Mouse (Mus musculus) myocyte (in vitro differentiated cells): ENCODE measurements at regions not wholly inside any gene's neighbourhood (a gene's known extent, or its start where the extent isn't known, plus 50 kb on each side); places are given as distances from the start of the nearest gene placed in this dataset.

ENCODE experiments used
- H3K27me3 ChIP-seq: one replicate; pipeline ENCODE4 v1.6.1; 2011; ENCODE audit not compliant: control insufficient read depth, insufficient read depth, insufficient read length
- H3K36me3 ChIP-seq: one replicate; pipeline ENCODE4 v1.6.1; 2011; ENCODE audit not compliant: control insufficient read depth, insufficient read depth
- H3K4me2 ChIP-seq: one replicate; pipeline ENCODE4 v1.6.1; 2011; ENCODE audit warnings: low read depth, control low read depth
- H3K4me3 ChIP-seq: one replicate; pipeline ENCODE4 v1.5.1; 2011; ENCODE audit warnings: mild to moderate bottlenecking, control low read depth, moderate library complexity
- H3K79me2 ChIP-seq: one replicate; pipeline ENCODE4 v1.6.1; 2011; ENCODE audit not compliant: control insufficient read depth, insufficient read depth
- H3ac ChIP-seq: one replicate; pipeline ENCODE4 v1.6.1; 2011; ENCODE audit not compliant: control insufficient read depth, insufficient read length
- CEBPB ChIP-seq: IDR thresholded peaks from 2 replicates; pipeline ENCODE4 v1.6.1; 2011; ENCODE audit warnings: mild to moderate bottlenecking, moderate library complexity; ENCODE audit not compliant: poor library complexity, insufficient read depth, severe bottlenecking
- E2F4 ChIP-seq: IDR thresholded peaks from one replicate; pipeline ENCODE4 v1.6.1; 2011; ENCODE audit warnings: mild to moderate bottlenecking, control low read depth, moderate library complexity; ENCODE audit not compliant: insufficient read depth
- MAX ChIP-seq: IDR thresholded peaks from one replicate; pipeline ENCODE4 v1.6.1; 2011; ENCODE audit warnings: low read depth, mild to moderate bottlenecking, control low read depth
- MYOD1 ChIP-seq, 3 experiments: IDR thresholded peaks; one replicate each; pipeline ENCODE4 v1.6.1; 2011; ENCODE audit warnings: control low read depth in 2 of 3, low read depth in 2 of 3, mild to moderate bottlenecking in 2 of 3, moderate library complexity in 1 of 3; ENCODE audit not compliant: insufficient read length in 2 of 3, control insufficient read depth in 1 of 3
- MYOG ChIP-seq, 3 experiments: IDR thresholded peaks; one replicate each; pipeline ENCODE4 v1.6.1; 2011; ENCODE audit warnings: control low read depth in 2 of 3, low read depth in 2 of 3, mild to moderate bottlenecking in 2 of 3; ENCODE audit not compliant: insufficient read length in 2 of 3, control insufficient read depth in 1 of 3, insufficient read depth in 1 of 3
- POLR2A ChIP-seq: IDR thresholded peaks from one replicate; pipeline ENCODE4 v1.6.1; 2011; ENCODE audit warnings: low read depth, mild to moderate bottlenecking, control low read depth, moderate library complexity; ENCODE audit not compliant: insufficient read length
- POLR2AphosphoS2 ChIP-seq: IDR thresholded peaks from one replicate; pipeline ENCODE4 v1.6.1; 2011; ENCODE audit warnings: low read depth, control low read depth; ENCODE audit not compliant: insufficient read length
- REST ChIP-seq: IDR thresholded peaks from one replicate; pipeline ENCODE4 v1.6.1; 2011; ENCODE audit warnings: mild to moderate bottlenecking, control low read depth, moderate library complexity; ENCODE audit not compliant: insufficient read depth, insufficient read length
- SRF ChIP-seq: IDR thresholded peaks from one replicate; pipeline ENCODE4 v1.6.1; 2011; ENCODE audit warnings: low read depth; ENCODE audit not compliant: control insufficient read depth, insufficient read length
- TCF12 ChIP-seq: IDR thresholded peaks from one replicate; pipeline ENCODE4 v1.6.1; 2011; ENCODE audit warnings: mild to moderate bottlenecking, control low read depth; ENCODE audit not compliant: poor library complexity, insufficient read depth, severe bottlenecking
- TCF3 ChIP-seq: IDR thresholded peaks from one replicate; pipeline ENCODE4 v1.6.1; 2011; ENCODE audit warnings: low read depth, control low read depth; ENCODE audit not compliant: insufficient read length
- USF1 ChIP-seq: IDR thresholded peaks from one replicate; pipeline ENCODE4 v1.6.1; 2011; ENCODE audit warnings: low read depth, mild to moderate bottlenecking, control low read depth, moderate library complexity

GRCm38 (mm10) chr5:75346836-75347773 lies 195.0 kb downstream of the Pdgfra start:
- no peak overlapping the region for H3ac ChIP-seq
- no peaks in the 10 kb centered on the region for H3K27me3 ChIP-seq
- H3K4me3 ChIP-seq = no peak overlapping the region
- no peak for TF ChIP-seq TCF12
- no peak for TF ChIP-seq POLR2AphosphoS2
- TF ChIP-seq CEBPB = no peak
- no peak for TF ChIP-seq POLR2A
- no peak for TF ChIP-seq E2F4
- no peak for TF ChIP-seq MYOG (IDR thresholded peaks at IDR 0.05; ENCODE audit: control insufficient read depth in 1 of 3, insufficient read depth in 1 of 3, insufficient read length in 2 of 3, low read depth in 2 of 3)
- no peak for TF ChIP-seq MYOD1 (IDR thresholded peaks at IDR 0.05; ENCODE audit: control insufficient read depth in 1 of 3, insufficient read length in 2 of 3, low read depth in 2 of 3)
- TF ChIP-seq REST = no peak
- TF ChIP-seq SRF = no peak
- TF ChIP-seq MAX = no peak
- TF ChIP-seq TCF3 = no peak
- no peak for TF ChIP-seq USF1
- no peak overlapping the region for H3K4me2 ChIP-seq
- no peaks in the 10 kb centered on the region for H3K36me3 ChIP-seq
- H3K79me2 ChIP-seq = no peaks in the 10 kb centered on the region

- Histone ChIP-seq H3K79me2 (no peaks in the 10 kb centered on the region), H3K27me3 (no peaks in the 10 kb centered on the region), H3K36me3 (no peaks in the 10 kb centered on the region), H3K4me3 (no peak overlapping the region), H3K4me2 (no peak overlapping the region), H3ac (no peak overlapping the region)
- no peak for TF ChIP-seq MYOG (IDR thresholded peaks at IDR 0.05; ENCODE audit: control insufficient read depth in 1 of 3, insufficient read depth in 1 of 3, insufficient read length in 2 of 3, low read depth in 2 of 3)
- TF ChIP-seq POLR2AphosphoS2 = no peak
- TF ChIP-seq REST = no peak
- TF ChIP-seq E2F4 = no peak
- no peak for TF ChIP-seq SRF
- TF ChIP-seq CEBPB = no peak
- no peak for TF ChIP-seq TCF12
- no peak for TF ChIP-seq POLR2A
- TF ChIP-seq MYOD1 (IDR thresholded peaks at IDR 0.05; ENCODE audit: control insufficient read depth in 1 of 3, insufficient read length in 2 of 3, low read depth in 2 of 3) = no peak
- TF ChIP-seq TCF3 = no peak
- no peak for TF ChIP-seq USF1
- TF ChIP-seq MAX = no peak
These were observed 195.7 kb downstream of the Pdgfra start for GRCm38 (mm10) chr5:75347774-75348116.

- Histone ChIP-seq H3ac (no peak overlapping the region), H3K36me3 (no peaks in the 10 kb centered on the region), H3K27me3 (peaks cover 4% of the 10 kb centered on the region), H3K79me2 (no peaks in the 10 kb centered on the region), H3K4me3 (no peak overlapping the region), H3K4me2 (no peak overlapping the region)
- TF ChIP-seq MAX (no peak), TCF3 (no peak), MYOG (IDR thresholded peaks at IDR 0.05; ENCODE audit: control insufficient read depth in 1 of 3, insufficient read depth in 1 of 3, insufficient read length in 2 of 3, low read depth in 2 of 3) (no peak), SRF (no peak), USF1 (no peak), MYOD1 (IDR thresholded peaks at IDR 0.05; ENCODE audit: control insufficient read depth in 1 of 3, insufficient read length in 2 of 3, low read depth in 2 of 3) (no peak), TCF12 (no peak), CEBPB (no peak), REST (no peak), E2F4 (no peak), POLR2AphosphoS2 (no peak), POLR2A (no peak)
These were observed 203.2 kb downstream of the Pdgfra start for GRCm38 (mm10) chr5:75355266-75355665.

GRCm38 (mm10) chr5:75358869-75359268 lies 206.8 kb downstream of the Pdgfra start:
- H3K4me2 ChIP-seq = no peak overlapping the region
- no peak for TF ChIP-seq MYOD1 (IDR thresholded peaks at IDR 0.05; ENCODE audit: control insufficient read depth in 1 of 3, insufficient read length in 2 of 3, low read depth in 2 of 3)
- no peak for TF ChIP-seq MAX
- no peak for TF ChIP-seq POLR2A
- no peak for TF ChIP-seq TCF3
- no peak for TF ChIP-seq E2F4
- no peak for TF ChIP-seq USF1
- no peak for TF ChIP-seq TCF12
- no peak for TF ChIP-seq CEBPB
- TF ChIP-seq SRF = no peak
- TF ChIP-seq POLR2AphosphoS2 = no peak
- TF ChIP-seq REST = no peak
- no peak for TF ChIP-seq MYOG (IDR thresholded peaks at IDR 0.05; ENCODE audit: control insufficient read depth in 1 of 3, insufficient read depth in 1 of 3, insufficient read length in 2 of 3, low read depth in 2 of 3)
- no peak overlapping the region for H3ac ChIP-seq
- H3K79me2 ChIP-seq = no peaks in the 10 kb centered on the region
- H3K4me3 ChIP-seq = no peak overlapping the region
- no peaks in the 10 kb centered on the region for H3K36me3 ChIP-seq
- peaks cover 4% of the 10 kb centered on the region for H3K27me3 ChIP-seq
